Mouse (Mus musculus) liver, postnatal 0 days (tissue): ENCODE results near the gene Cntn5.

Experiments used
- CTCF ChIP-seq: sonication (generic); IDR thresholded peaks from 2 replicates; pipeline ENCODE4 v1.5.1; 2016; ENCODE audit warnings: antibody characterized with exemption, low read depth
- EP300 ChIP-seq: IDR thresholded peaks from 2 replicates; pipeline ENCODE4 v1.6.1; 2016; ENCODE audit warnings: antibody characterized with exemption, low read depth, mild to moderate bottlenecking

- no peak for TF ChIP-seq EP300
- no peak for TF ChIP-seq CTCF
These were observed 734.0 kb downstream of the Cntn5 start for GRCm38 (mm10) chr9:10170526-10170925.
